Mouse (Mus musculus) kidney, embryonic 16.5 days (tissue): ENCODE data around the gene Ptch2. TPM values are rescaled to one million over a fixed set of nuclear protein-coding genes. Genes with fewer than 3 reads are reported as not detected.

ENCODE experiments used
- ATAC-seq: fragments of 200-750 bp; cut with Nextera tagmentation; 2 replicates; pipeline ENCODE4 v1.8.0; 2017; ENCODE audit warnings: moderate TSS enrichment; ENCODE audit not compliant: low FRiP score, low TSS enrichment
- H3K27ac ChIP-seq: fragments of 300-500 bp; sonication (generic); 2 replicates; pipeline ENCODE4 v1.5.1; 2014; ENCODE audit warnings: low read length
- H3K27me3 ChIP-seq: fragments of 300-500 bp; sonication (generic); 2 replicates; pipeline ENCODE4 v1.6.1; 2014; ENCODE audit warnings: low read length, control low read depth, mixed read lengths; ENCODE audit not compliant: insufficient read depth
- H3K36me3 ChIP-seq: fragments of 300-500 bp; sonication (generic); 2 replicates; pipeline ENCODE4 v1.6.1; 2014; ENCODE audit warnings: low read length, control low read depth, mixed read lengths; ENCODE audit not compliant: insufficient read depth
- H3K4me1 ChIP-seq: fragments of 300-500 bp; sonication (generic); 2 replicates; pipeline ENCODE4 v1.6.1; 2014; ENCODE audit warnings: low read length, control low read depth, mixed read lengths; ENCODE audit not compliant: insufficient read depth
- H3K4me2 ChIP-seq: fragments of 300-500 bp; sonication (generic); replicated peaks from 2 replicates; pipeline ENCODE4 v1.6.1; 2014; ENCODE audit warnings: low read depth, low read length
- H3K4me3 ChIP-seq: fragments of 300-500 bp; sonication (generic); 2 replicates; pipeline ENCODE4 v1.5.1; 2014; ENCODE audit warnings: mild to moderate bottlenecking, low read length
- H3K9ac ChIP-seq: fragments of 300-500 bp; sonication (generic); replicated peaks from 2 replicates; pipeline ENCODE4 v1.6.1; 2014; ENCODE audit warnings: low read length
- H3K9me3 ChIP-seq: fragments of 300-500 bp; sonication (generic); 2 replicates; pipeline ENCODE4 v1.6.1; 2016; ENCODE audit warnings: low read length, control low read depth
- WGBS: fragments of 180-500 bp; shearing (Covaris S2); extraction: QIAGEN DNeasy Blood & Tissue Kit; methylation state at CpG from one replicate; pipeline ENCODE4 v1.1.7; 2014; 5-methylcytosine and 5-hydroxymethylcytosine counted together
- polyA plus RNA-seq: library from polyadenylated mRNA; unstranded; fragments of >200 nt; fragmentation: Nextera tagmentation; extraction: Ambion mirVana; gene quantifications from 2 replicates; pipeline ENCODE4 v1.2.1, GENCODE M21; 2015

Ptch2 gene
- polyA plus RNA-seq, 1 experiment from 2014 or later, result 8.8 TPM

- Histone ChIP-seq H3K4me3 (peak overlapping the region; percentile 77), H3K4me2 (peak overlapping the region; percentile 98), H3K36me3 (peaks cover 9% of the 10 kb centered on the region; the same call in 1 of the 2 replicates), H3K9ac (peak overlapping the region; percentile 87), H3K4me1 (peaks cover 15% of the 10 kb centered on the region), H3K27ac (no peak overlapping the region), H3K27me3 (peaks cover 15% of the 10 kb centered on the region), H3K9me3 (no peaks in the 10 kb centered on the region)
- 27% methylated on average over 11 of the region's 11 CpGs for WGBS
- no peak for ATAC-seq
Measured at GRCm38 (mm10) chr4:117132794-117133143, 36.9 kb downstream of the Ptch2 start.

- WGBS, result under 1% methylated on average over 42 of the region's 42 CpGs
Measured at GRCm38 (mm10) chr4:117133366-117133796, 37.5 kb downstream of the Ptch2 start.

GRCm38 (mm10) chr4:117133817-117134600 lies 38.1 kb downstream of the Ptch2 start, which contains the start of gene Plk3:
Plk3 (minus strand) TSS chr4:117133963.
- H3K9me3 ChIP-seq, result no peaks in the 10 kb centered on the region
- no peak within 1 kb of the TSS for H3K27ac ChIP-seq
- no peaks in the 10 kb centered on the region for H3K36me3 ChIP-seq
- 1% methylated on average over 40 of the region's 48 CpGs for WGBS
- peak within 1 kb of the TSS; percentile 77 for H3K4me3 ChIP-seq
- peaks cover 15% of the 10 kb centered on the region for H3K27me3 ChIP-seq
- H3K4me2 ChIP-seq, result peak within 1 kb of the TSS; percentile 98
- ATAC-seq, result peak; percentile 93
- H3K9ac ChIP-seq, result peak within 1 kb of the TSS; percentile 87
- H3K4me1 ChIP-seq, result peaks cover 15% of the 10 kb centered on the region

More at GRCm38 (mm10) chr4:117133366-117133796, 37.5 kb downstream of the Ptch2 start:
- ATAC-seq, result peak; percentile 10; the same call in 1 of the 2 replicates
- Histone ChIP-seq H3K4me2 (peak overlapping the region; percentile 98), H3K9ac (peak overlapping the region; percentile 87), H3K27ac (no peak overlapping the region), H3K27me3 (peaks cover 15% of the 10 kb centered on the region), H3K36me3 (peaks cover 4% of the 10 kb centered on the region; the same call in 1 of the 2 replicates), H3K4me3 (peak overlapping the region; percentile 77), H3K9me3 (no peaks in the 10 kb centered on the region), H3K4me1 (peaks cover 15% of the 10 kb centered on the region)

- Histone ChIP-seq H3K9me3 (no peaks in the 10 kb centered on the region), H3K4me2 (no peak overlapping the region)
Measured at GRCm38 (mm10) chr4:117134601-117134995, 38.7 kb downstream of the Ptch2 start.

GRCm38 (mm10) chr4:117136034-117136433 lies 40.2 kb downstream of the Ptch2 start:
- 38% methylated on average over 8 of the region's 8 CpGs for WGBS
- ATAC-seq, result 0 out of 2 replicates have a peak, but pooled peaks have one; percentile 19
- no peak overlapping the region for H3K4me2 ChIP-seq
- no peak overlapping the region for H3K9ac ChIP-seq
- H3K36me3 ChIP-seq, result no peaks in the 10 kb centered on the region
- H3K27me3 ChIP-seq, result peaks cover 15% of the 10 kb centered on the region
- H3K9me3 ChIP-seq, result no peaks in the 10 kb centered on the region
- no peak overlapping the region for H3K4me3 ChIP-seq
- H3K4me1 ChIP-seq, result peaks cover 15% of the 10 kb centered on the region
- no peak overlapping the region for H3K27ac ChIP-seq

More at GRCm38 (mm10) chr4:117134601-117134995, 38.7 kb downstream of the Ptch2 start:
- Histone ChIP-seq H3K9ac (no peak overlapping the region), H3K27me3 (peaks cover 15% of the 10 kb centered on the region), H3K4me3 (no peak overlapping the region), H3K27ac (no peak overlapping the region), H3K36me3 (no peaks in the 10 kb centered on the region), H3K4me1 (peaks cover 15% of the 10 kb centered on the region)
- ATAC-seq, result no peak
- 28% methylated on average over 2 of the region's 2 CpGs for whole genome bisulfite sequencing

GRCm38 (mm10) chr4:117138295-117139216 lies 42.7 kb downstream of the Ptch2 start:
- H3K36me3 ChIP-seq, result no peaks in the 10 kb centered on the region
- H3K4me1 ChIP-seq, result peaks cover 8% of the 10 kb centered on the region
- H3K9me3 ChIP-seq, result no peaks in the 10 kb centered on the region
- WGBS, result 56% methylated on average over 15 of the region's 17 CpGs
- ATAC-seq, result no peak
- no peak overlapping the region for H3K9ac ChIP-seq
- no peak overlapping the region for H3K27ac ChIP-seq
- no peak overlapping the region for H3K4me3 ChIP-seq
- H3K27me3 ChIP-seq, result no peaks in the 10 kb centered on the region
- H3K4me2 ChIP-seq, result no peak overlapping the region

GRCm38 (mm10) chr4:117139217-117139612 lies 43.3 kb downstream of the Ptch2 start:
- no peak overlapping the region for H3K27ac ChIP-seq
- 2% methylated on average over 2 of the region's 2 CpGs for WGBS
- no peaks in the 10 kb centered on the region for H3K27me3 ChIP-seq
- no peak overlapping the region for H3K4me2 ChIP-seq
- no peaks in the 10 kb centered on the region for H3K9me3 ChIP-seq
- no peak for ATAC-seq
- no peak overlapping the region for H3K4me3 ChIP-seq
- H3K36me3 ChIP-seq, result no peaks in the 10 kb centered on the region
- no peak overlapping the region for H3K9ac ChIP-seq
- peaks cover 6% of the 10 kb centered on the region for H3K4me1 ChIP-seq

GRCm38 (mm10) chr4:117140613-117141012 lies 44.7 kb downstream of the Ptch2 start:
- no peaks in the 10 kb centered on the region for H3K9me3 ChIP-seq
- ATAC-seq, result no peak
- H3K9ac ChIP-seq, result no peak overlapping the region
- no peak overlapping the region for H3K4me3 ChIP-seq
- peaks cover 5% of the 10 kb centered on the region; the same call in 1 of the 2 replicates for H3K4me1 ChIP-seq
- H3K36me3 ChIP-seq, result no peaks in the 10 kb centered on the region
- H3K27ac ChIP-seq, result no peak overlapping the region
- WGBS, result 34% methylated on average over 4 of the region's 4 CpGs
- H3K27me3 ChIP-seq, result no peaks in the 10 kb centered on the region
- H3K4me2 ChIP-seq, result no peak overlapping the region

- H3K27me3 ChIP-seq, result no peaks in the 10 kb centered on the region
- 32% methylated on average over 7 of the region's 7 CpGs for WGBS
- H3K27ac ChIP-seq, result no peak overlapping the region
- H3K4me3 ChIP-seq, result no peak overlapping the region
- H3K9ac ChIP-seq, result 0 out of 2 replicates have a peak overlapping the region, but pooled peaks have one; percentile 18
- ATAC-seq, result no peak
- H3K9me3 ChIP-seq, result no peaks in the 10 kb centered on the region
- H3K36me3 ChIP-seq, result no peaks in the 10 kb centered on the region
- no peak overlapping the region for H3K4me2 ChIP-seq
- H3K4me1 ChIP-seq, result peaks cover 5% of the 10 kb centered on the region; the same call in 1 of the 2 replicates
Measured at GRCm38 (mm10) chr4:117143023-117143422, 47.1 kb downstream of the Ptch2 start.
